Mouse (Mus musculus) liver, embryonic 14.5 days (tissue): ENCODE data around the gene Pamr1.

Source experiments
- CTCF ChIP-seq: IDR thresholded peaks from 2 replicates; pipeline ENCODE4 v1.5.1; 2016; ENCODE audit warnings: antibody characterized with exemption, low read depth, control low read depth
- EP300 ChIP-seq: IDR thresholded peaks from 2 replicates; pipeline ENCODE4 v1.6.1; 2016; ENCODE audit warnings: antibody characterized with exemption, low read depth

DNA sequence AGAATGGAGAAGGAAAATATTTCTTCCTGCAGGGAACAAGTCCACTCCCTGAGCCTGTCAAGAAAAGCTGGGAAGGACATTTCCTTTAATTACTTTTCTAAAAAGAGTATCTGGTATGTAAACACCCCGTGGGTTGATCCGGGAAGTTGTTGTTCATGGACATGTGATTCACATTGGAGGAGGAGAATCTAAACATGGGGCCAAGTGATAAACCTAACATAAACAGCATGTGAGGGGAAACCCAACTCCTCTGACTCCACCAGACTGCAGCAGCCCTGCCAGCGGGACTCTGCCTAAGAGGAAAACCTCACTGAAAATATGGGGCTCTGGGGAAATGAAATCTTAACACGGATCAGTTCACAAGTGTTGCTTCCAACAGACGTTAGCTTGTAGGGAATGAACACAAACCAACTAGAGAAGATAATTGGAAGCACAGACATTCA lies 2.3 kb downstream of the Pamr1 start:
- no peak for TF ChIP-seq CTCF
- no peak for TF ChIP-seq EP300
